Mouse (Mus musculus) forebrain, embryonic 14.5 days (tissue): ENCODE measurements around the gene Akap17b. TPM values are rescaled to one million over a fixed set of nuclear protein-coding genes. Genes with fewer than 3 reads are reported as not detected.
A peak's percentile ranks its signal among the peaks of the same experiment; 100 is the strongest.

ENCODE experiments used
- ATAC-seq: fragments of 200-750 bp; cut with Nextera tagmentation; 2 replicates; pipeline ENCODE4 v1.8.0; 2017; ENCODE audit warnings: mild to moderate bottlenecking, moderate library complexity
- DNase-seq: peaks from one replicate; pipeline ENCODE4 v3.0.0-alpha.2; 2015; ENCODE audit warnings: low spot score
- H3K27ac ChIP-seq: fragments of 300-500 bp; sonication (generic); 2 replicates; pipeline ENCODE4 v1.5.1; 2014; ENCODE audit warnings: low read depth, mild to moderate bottlenecking, control low read depth, low read length, moderate library complexity
- H3K27me3 ChIP-seq: fragments of 300-500 bp; sonication (generic); replicated peaks from 2 replicates; pipeline ENCODE4 v1.6.1; 2014; ENCODE audit warnings: low read length, control low read depth, mixed read lengths; ENCODE audit not compliant: control insufficient read depth, insufficient read depth
- H3K36me3 ChIP-seq: fragments of 300-500 bp; sonication (generic); 2 replicates; pipeline ENCODE4 v1.6.1; 2014; ENCODE audit warnings: low read length, control low read depth; ENCODE audit not compliant: control insufficient read depth, insufficient read depth
- H3K4me1 ChIP-seq: fragments of 300-500 bp; sonication (generic); 2 replicates; pipeline ENCODE4 v1.6.1; 2014; ENCODE audit warnings: antibody characterized with exemption, low read length, control low read depth; ENCODE audit not compliant: control insufficient read depth, insufficient read depth
- H3K4me2 ChIP-seq: fragments of 300-500 bp; sonication (generic); 2 replicates; pipeline ENCODE4 v1.6.1; 2014; ENCODE audit warnings: mild to moderate bottlenecking, control low read depth, low read length
- H3K4me3 ChIP-seq: fragments of 300-500 bp; sonication (generic); 2 replicates; pipeline ENCODE4 v1.5.1; 2014; ENCODE audit warnings: low read depth, low read length, control low read depth
- H3K9ac ChIP-seq: fragments of 300-500 bp; sonication (generic); 2 replicates; pipeline ENCODE4 v1.6.1; 2014; ENCODE audit warnings: mild to moderate bottlenecking, low read length, control low read depth, moderate library complexity
- H3K9me3 ChIP-seq: fragments of 300-500 bp; sonication (generic); replicated peaks from 2 replicates; pipeline ENCODE4 v1.6.1; 2016; ENCODE audit warnings: low read length, control low read depth, mixed read lengths; ENCODE audit not compliant: control insufficient read depth
- WGBS: fragments of 180-500 bp; shearing (Covaris S2); extraction: QIAGEN DNeasy Blood & Tissue Kit; methylation state at CpG from one replicate; pipeline ENCODE4 v1.1.7; 2014; 5-methylcytosine and 5-hydroxymethylcytosine counted together
- polyA plus RNA-seq: library from polyadenylated mRNA; unstranded; fragments of >200 nt; fragmentation: Nextera tagmentation; extraction: Ambion mirVana; gene quantifications from 2 replicates; pipeline ENCODE4 v1.2.1, GENCODE M21; 2014

Gene Akap17b
- polyA plus RNA-seq, 1 experiment from 2014 or later: 3.6 TPM

DNA sequence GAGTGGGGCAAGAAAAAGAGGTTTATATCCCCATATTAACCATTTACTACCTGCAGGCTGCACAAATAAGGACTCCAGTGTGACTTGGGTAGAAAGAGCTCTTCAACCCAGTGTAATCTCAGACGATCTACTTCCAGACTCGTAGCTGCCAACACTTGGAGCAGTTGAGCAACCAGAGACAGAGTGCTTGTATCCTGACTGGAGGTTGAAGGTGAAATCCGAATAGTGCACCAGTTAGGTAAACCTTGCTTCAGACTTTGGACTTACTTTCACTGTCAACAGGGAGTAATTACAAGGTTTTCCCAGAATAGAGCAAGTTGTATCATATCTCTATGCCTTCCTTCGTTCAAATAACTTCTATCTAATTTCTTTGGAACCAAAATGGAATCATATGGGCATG, 53.7 kb downstream of the Akap17b start:
- WGBS: 71% methylated on average over 4 of the region's 4 CpGs
- H3K27me3 ChIP-seq: no peaks in the 10 kb centered on the region
- H3K9ac ChIP-seq: no peak overlapping the region
- H3K4me3 ChIP-seq: no peak overlapping the region
- no peaks in the 10 kb centered on the region for H3K4me1 ChIP-seq
- H3K4me2 ChIP-seq: no peak overlapping the region
- ATAC-seq: no peak
- no peak for DNase-seq
- no peak overlapping the region for H3K27ac ChIP-seq
- no peaks in the 10 kb centered on the region for H3K9me3 ChIP-seq
- H3K36me3 ChIP-seq: no peaks in the 10 kb centered on the region

DNA sequence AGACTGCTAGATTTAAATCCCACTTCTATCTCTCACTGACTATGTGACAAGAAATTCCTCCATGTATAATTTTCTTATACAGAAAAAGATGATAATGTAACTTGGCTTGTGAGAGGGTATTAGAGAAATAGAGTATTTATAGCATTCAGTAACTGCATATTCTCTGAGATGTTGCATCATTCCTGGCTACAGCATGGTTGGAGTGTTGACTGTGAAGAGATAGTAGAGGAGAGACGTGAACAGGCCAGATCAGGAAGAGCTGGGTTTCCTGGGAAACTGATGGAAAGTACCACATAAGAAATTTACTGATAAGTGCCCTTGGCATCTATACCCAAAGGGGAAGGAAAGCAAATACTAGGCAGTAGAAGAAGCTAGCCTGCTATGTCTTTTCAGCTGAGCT, 54.1 kb downstream of the Akap17b start:
- Histone ChIP-seq H3K4me3 (no peak overlapping the region), H3K27ac (no peak overlapping the region), H3K9me3 (no peaks in the 10 kb centered on the region), H3K27me3 (no peaks in the 10 kb centered on the region), H3K9ac (no peak overlapping the region), H3K36me3 (no peaks in the 10 kb centered on the region), H3K4me1 (no peaks in the 10 kb centered on the region), H3K4me2 (no peak overlapping the region)
- no peak for DNase-seq
- 61% methylated on average over 1 of the region's 1 CpGs for WGBS
- ATAC-seq: no peak

DNA sequence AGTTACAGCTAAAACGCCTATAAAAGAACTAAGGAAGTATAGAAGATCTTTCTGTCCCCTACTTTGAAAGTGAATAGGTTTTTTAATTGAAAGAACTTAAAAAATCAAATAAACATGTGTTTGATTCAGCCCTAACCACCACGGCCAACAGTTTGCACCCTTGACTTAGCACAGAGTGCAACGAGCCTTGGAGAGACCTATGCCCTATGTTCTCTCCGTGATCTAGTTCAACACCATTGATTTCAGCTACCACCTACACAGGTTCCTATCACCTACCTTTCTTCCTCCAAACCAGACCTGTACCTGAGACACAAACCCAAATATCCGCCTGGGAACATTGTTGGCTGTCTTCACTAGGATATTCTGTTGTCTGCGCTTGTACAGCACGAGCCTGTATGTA, 54.9 kb downstream of the Akap17b start:
- H3K4me2 ChIP-seq: no peak overlapping the region
- DNase-seq: no peak
- H3K36me3 ChIP-seq: no peaks in the 10 kb centered on the region
- H3K27ac ChIP-seq: no peak overlapping the region
- 87% methylated on average over 7 of the region's 7 CpGs for WGBS
- no peaks in the 10 kb centered on the region for H3K4me1 ChIP-seq
- H3K4me3 ChIP-seq: no peak overlapping the region
- ATAC-seq: no peak
- no peak overlapping the region for H3K9ac ChIP-seq
- no peaks in the 10 kb centered on the region for H3K27me3 ChIP-seq
- no peaks in the 10 kb centered on the region for H3K9me3 ChIP-seq

DNA sequence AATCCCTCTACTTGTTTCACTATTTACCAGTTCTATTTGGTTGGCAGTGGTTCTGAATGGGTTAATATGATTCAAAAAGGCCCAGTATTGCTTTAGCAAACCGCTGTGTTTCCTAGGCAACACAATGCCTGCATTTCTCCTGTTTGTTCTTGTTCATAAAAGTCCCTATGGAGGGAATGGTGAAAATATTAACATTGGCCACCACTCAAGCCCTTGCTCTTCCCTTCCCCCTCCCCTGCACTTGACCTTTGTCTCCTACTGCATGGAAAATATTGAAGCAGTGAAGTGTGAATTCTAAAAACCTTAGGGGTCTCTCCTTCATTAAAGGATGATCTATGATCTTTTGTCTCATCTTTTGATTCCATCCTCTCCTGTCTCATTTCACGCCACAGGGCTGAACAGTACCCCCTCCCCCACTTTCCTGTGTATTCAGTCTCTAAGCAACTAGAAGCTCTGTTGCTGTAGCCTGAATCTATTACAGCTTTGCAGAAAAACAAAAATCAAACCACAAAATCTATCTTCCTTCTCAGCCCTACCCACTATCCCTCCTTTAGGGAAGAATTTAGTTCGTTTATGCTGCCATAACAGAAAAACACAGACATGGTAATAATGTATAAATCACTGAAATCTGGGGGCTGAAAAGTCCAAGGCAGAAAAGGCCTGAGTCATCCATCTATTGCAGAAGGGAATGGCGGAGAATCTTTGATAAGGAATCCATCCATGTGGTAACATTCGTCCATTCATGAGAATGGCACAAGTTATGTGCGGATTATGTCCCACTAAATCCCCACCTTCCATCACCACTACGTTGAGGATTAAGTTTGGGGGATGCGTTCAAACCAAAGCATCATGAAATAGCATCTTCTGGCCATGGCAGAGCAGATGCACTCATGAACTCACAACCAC, 57.6 kb downstream of the Akap17b start:
- Histone ChIP-seq H3K36me3 (no peaks in the 10 kb centered on the region), H3K4me3 (no peak overlapping the region), H3K9me3 (no peaks in the 10 kb centered on the region), H3K27ac (peak overlapping the region; percentile 72), H3K9ac (no peak overlapping the region), H3K4me2 (no peak overlapping the region), H3K27me3 (no peaks in the 10 kb centered on the region), H3K4me1 (no peaks in the 10 kb centered on the region)
- peak; percentile 82 for ATAC-seq
- peak; percentile 77 for DNase-seq
- 65% methylated on average over 8 of the region's 8 CpGs for WGBS

DNA sequence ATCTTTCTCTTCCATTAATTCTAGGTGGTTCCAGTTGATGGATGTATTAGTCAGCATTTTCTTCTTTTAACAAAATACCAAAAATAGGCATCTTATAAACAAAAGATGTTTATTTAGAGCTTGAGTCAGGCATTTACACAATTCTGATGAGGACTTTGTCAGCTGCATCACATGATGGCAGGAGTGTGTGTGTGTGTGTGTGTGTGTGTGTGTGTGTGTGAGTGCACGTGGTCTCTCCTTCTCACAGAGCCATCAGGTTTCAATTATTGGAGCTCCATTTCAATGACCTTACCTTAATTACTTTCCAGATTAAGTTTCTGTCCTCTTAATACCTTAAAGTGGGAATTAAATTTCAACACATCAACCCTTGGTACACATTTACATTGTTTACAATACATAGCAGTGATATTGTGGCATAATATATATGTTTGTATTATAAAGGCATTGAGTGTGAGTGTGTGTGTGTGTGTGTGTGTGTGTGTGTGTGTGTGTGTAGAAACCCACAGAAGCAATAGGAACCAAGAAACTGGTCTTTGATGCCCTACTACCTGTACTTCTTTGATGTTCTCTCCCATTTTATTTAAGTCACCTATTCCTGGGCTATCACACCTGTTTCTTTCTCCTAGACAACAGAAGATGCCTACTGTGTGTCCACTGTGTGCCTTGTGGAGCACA, 58.4 kb downstream of the Akap17b start:
- peak; percentile 26 for ATAC-seq

DNA sequence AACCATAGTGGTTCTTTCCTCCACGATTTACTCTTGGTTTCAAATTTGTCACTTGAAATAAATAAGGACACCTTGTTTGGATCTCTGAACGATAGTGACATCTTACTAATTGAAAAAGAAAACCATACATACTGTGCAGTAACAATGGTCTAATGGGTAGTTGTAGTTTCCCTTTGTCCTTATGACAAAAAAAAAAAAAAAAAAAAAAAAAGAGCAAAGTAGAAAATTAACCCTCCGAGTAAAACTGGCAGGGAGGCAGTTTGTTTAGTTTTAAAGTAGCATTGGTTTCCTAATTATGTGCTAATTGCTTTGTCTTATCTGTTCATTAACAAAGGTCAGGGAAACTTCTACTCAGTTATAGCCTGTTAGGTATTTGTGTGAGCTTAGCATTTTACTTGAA, 83.1 kb downstream of the Akap17b start:
- no peaks in the 10 kb centered on the region for H3K36me3 ChIP-seq
- no peak overlapping the region for H3K4me3 ChIP-seq
- 32% methylated on average over 3 of the region's 3 CpGs for WGBS
- H3K27me3 ChIP-seq: no peaks in the 10 kb centered on the region
- H3K27ac ChIP-seq: no peak overlapping the region
- H3K9me3 ChIP-seq: no peaks in the 10 kb centered on the region
- no peak for DNase-seq
- no peak overlapping the region for H3K9ac ChIP-seq
- H3K4me1 ChIP-seq: no peaks in the 10 kb centered on the region
- H3K4me2 ChIP-seq: no peak overlapping the region
- ATAC-seq: no peak

More for the DNA sequence above, 58.4 kb downstream of the Akap17b start:
- Histone ChIP-seq H3K4me1 (no peaks in the 10 kb centered on the region), H3K9ac (no peak overlapping the region), H3K27ac (peak overlapping the region; percentile 48; the same call in 1 of the 2 replicates), H3K4me3 (no peak overlapping the region), H3K36me3 (no peaks in the 10 kb centered on the region), H3K4me2 (no peak overlapping the region), H3K27me3 (no peaks in the 10 kb centered on the region), H3K9me3 (no peaks in the 10 kb centered on the region)
- WGBS: 45% methylated on average over 1 of the region's 1 CpGs
- no peak for DNase-seq

DNA sequence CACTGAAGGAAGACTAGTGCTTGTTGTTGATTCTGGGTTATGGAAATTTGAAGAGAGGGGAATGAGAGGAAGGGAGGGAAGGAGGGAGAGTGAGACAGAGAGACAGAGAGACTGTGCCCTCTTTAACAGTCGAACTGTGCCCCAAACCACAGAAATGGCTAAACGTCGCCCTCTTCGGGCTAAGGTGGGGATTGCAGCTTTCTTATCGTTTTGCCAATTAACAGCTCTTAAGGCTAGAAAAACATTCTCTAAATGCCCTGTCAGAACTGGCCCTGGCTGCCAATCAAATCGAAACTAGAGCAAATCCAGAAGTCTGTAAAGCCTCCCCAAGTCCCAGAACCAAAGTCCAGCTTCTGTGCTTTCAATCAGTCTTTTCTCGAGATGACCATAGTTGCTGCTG, 83.5 kb downstream of the Akap17b start:
- Histone ChIP-seq H3K27me3 (no peaks in the 10 kb centered on the region), H3K36me3 (no peaks in the 10 kb centered on the region), H3K27ac (no peak overlapping the region), H3K4me2 (no peak overlapping the region), H3K9me3 (no peaks in the 10 kb centered on the region), H3K4me1 (no peaks in the 10 kb centered on the region), H3K9ac (no peak overlapping the region), H3K4me3 (no peak overlapping the region)
- 23% methylated on average over 7 of the region's 7 CpGs for WGBS
- DNase-seq (peak; percentile 63), ATAC-seq (no peak)

DNA sequence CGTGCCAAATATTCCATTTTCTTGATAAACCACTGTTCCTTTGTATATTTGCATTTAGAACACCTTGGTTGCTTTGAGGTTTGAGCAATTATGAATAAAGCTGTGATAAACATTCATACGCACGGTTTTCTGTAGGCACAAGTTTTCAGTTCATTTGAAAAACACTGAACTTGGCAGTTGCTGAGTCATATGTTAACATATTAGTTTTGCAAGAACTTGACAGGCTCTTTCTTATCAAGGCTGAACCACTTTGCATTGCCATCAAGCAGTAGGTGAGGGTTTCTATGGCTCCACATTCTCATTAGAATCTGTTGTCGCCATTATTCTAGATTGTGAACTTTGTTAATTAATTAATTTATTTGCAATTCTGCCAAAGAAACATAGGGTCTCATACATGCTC, 85.0 kb downstream of the Akap17b start:
- no peak overlapping the region for H3K4me3 ChIP-seq
- no peaks in the 10 kb centered on the region for H3K9me3 ChIP-seq
- no peaks in the 10 kb centered on the region for H3K4me1 ChIP-seq
- no peak overlapping the region for H3K4me2 ChIP-seq
- ATAC-seq (no peak), DNase-seq (no peak)
- no peak overlapping the region for H3K27ac ChIP-seq
- 85% methylated on average over 4 of the region's 4 CpGs for WGBS
- H3K9ac ChIP-seq: no peak overlapping the region
- no peaks in the 10 kb centered on the region for H3K36me3 ChIP-seq
- no peaks in the 10 kb centered on the region for H3K27me3 ChIP-seq
